Mouse (Mus musculus) thymus, postnatal 14 days (tissue): Measurements from ENCODE around the gene Khdc3.
"Not testable (repeated sequence)": the region's sequence is repeated elsewhere in the genome, so short reads cannot be mapped to it uniquely, and the experiment has no call there.

Experiments
- DNase-seq: peaks from one replicate; pipeline ENCODE4 v3.0.0; 2021

The Khdc3 gene

GRCm38 (mm10) chr9:73103159-73103879, 1.7 kb downstream of the Khdc3 start:
- no peak for DNase-seq

GRCm38 (mm10) chr9:73103880-73104198, 2.2 kb downstream of the Khdc3 start:
- DNase-seq, result no peak

- DNase-seq, result no peak
These were observed 3.5 kb downstream of the Khdc3 start for GRCm38 (mm10) chr9:73105141-73105540.

- no peak for DNase-seq
These were observed 4.1 kb downstream of the Khdc3 start for GRCm38 (mm10) chr9:73105771-73106170.

- DNase-seq, result peak; percentile 84
These were observed 11.6 kb downstream of the Khdc3 start, which contains the start of gene Rsl24d1 for GRCm38 (mm10) chr9:73112919-73113906. TSS of gene Rsl24d1 (plus strand) at chr9:73113426.

GRCm38 (mm10) chr9:73116704-73117103, 15.1 kb downstream of the Khdc3 start:
- DNase-seq, result not testable (repeated sequence)

- DNase-seq, result no peak
These were observed 16.4 kb downstream of the Khdc3 start for GRCm38 (mm10) chr9:73118012-73118411.

- DNase-seq, result peak; percentile 25
These were observed 20.1 kb downstream of the Khdc3 start for GRCm38 (mm10) chr9:73121735-73122134.

- DNase-seq, result no peak
These were observed 23.5 kb downstream of the Khdc3 start for GRCm38 (mm10) chr9:73125043-73125570.

GRCm38 (mm10) chr9:73127457-73127856, 25.8 kb downstream of the Khdc3 start:
- no peak for DNase-seq

GRCm38 (mm10) chr9:73129875-73130274, 28.2 kb downstream of the Khdc3 start:
- no peak for DNase-seq

- no peak for DNase-seq
These were observed 28.9 kb downstream of the Khdc3 start for GRCm38 (mm10) chr9:73130529-73130928.

- DNase-seq, result no peak
These were observed 35.8 kb downstream of the Khdc3 start for GRCm38 (mm10) chr9:73137341-73137886.
